9 mouse cellular contexts compared by ENCODE assay signal in the genomic region with DNA sequence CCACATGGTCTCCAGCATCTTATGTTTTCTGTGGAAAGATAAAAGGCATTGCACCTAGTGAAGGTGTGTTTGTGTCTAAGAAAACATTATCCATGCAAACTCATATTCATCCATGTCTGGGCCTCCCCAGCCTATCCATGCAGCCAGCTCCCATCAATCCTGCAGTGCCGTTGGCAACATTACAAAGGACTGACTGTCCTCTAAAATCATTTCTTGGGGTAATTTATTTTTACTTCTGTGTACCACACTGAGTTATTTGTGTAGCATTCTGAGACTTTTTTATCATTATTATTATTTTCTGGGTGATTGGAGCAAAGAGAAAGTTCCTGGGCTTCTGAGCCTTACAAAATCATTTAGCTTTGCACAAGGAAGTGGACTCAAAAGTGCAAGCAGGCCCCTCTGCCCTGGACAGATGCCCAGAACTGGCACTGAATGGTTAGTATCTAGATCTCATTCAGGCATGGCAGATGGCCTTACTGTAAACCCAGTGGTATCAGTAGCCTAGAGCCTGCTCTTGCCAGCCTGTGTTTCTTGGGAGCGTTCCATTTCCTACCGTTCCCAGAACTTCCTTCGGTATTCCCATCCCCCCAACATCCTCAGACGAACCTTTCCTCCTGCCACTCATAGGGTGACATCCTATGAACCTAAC.
DNase-seq lines count a peak whose midpoint lies in the region; ATAC-seq and TF ChIP-seq lines count a peak whose summit lies in the region.
"Had no signal": no experiment of that assay in that cellular context is flagged by ENCODE, and none has a peak within 500 bp of the region (broad histone marks: within the 10 kb centered on the region; RNA-seq: fewer than 3 reads in every experiment).

No protein-coding gene starts in this region.

- no peaks in the 10 kb centered on the region for H3K9me3 ChIP-seq in kidney, postnatal 0 days (replicated peaks; ENCODE audit: low read length)
- no peaks in the 10 kb centered on the region for H3K9me3 ChIP-seq in limb, embryonic 10.5 days (replicated peaks)
- H3K9me3 ChIP-seq in liver, embryonic 11.5 days (ENCODE audit: control insufficient read depth, low read length): no peaks in the 10 kb centered on the region
- H3K9me3 ChIP-seq: limb, embryonic 12.5 days had no signal

- no peak for TF ChIP-seq CTCF in kidney, postnatal 0 days (IDR thresholded peaks at IDR 0.05; ENCODE audit: low read depth)

- no peaks in the 10 kb centered on the region for H3K4me1 ChIP-seq in kidney, postnatal 0 days (replicated peaks; ENCODE audit: insufficient read depth, low read length)
- peaks cover 14% of the 10 kb centered on the region; the same call in 1 of the 2 replicates for H3K4me1 ChIP-seq in limb, embryonic 10.5 days
- H3K4me1 ChIP-seq in liver, embryonic 11.5 days (replicated peaks; ENCODE audit: control insufficient read depth, insufficient read depth, low read length): no peaks in the 10 kb centered on the region
- H3K4me1 ChIP-seq: limb, embryonic 12.5 days had no signal

- peak overlapping the region; percentile 19; the same call in 1 of the 2 replicates for H3K27ac ChIP-seq in kidney, postnatal 0 days
- H3K27ac ChIP-seq in limb, embryonic 10.5 days: no peak overlapping the region
- no peak overlapping the region for H3K27ac ChIP-seq in liver, embryonic 11.5 days (ENCODE audit: low read depth, low read length)
- H3K27ac ChIP-seq: limb, embryonic 12.5 days had no signal

- 65% methylated on average over 5 of the region's 5 CpGs for WGBS in kidney, postnatal 0 days
- WGBS in limb, embryonic 10.5 days: 87% methylated on average over 5 of the region's 5 CpGs
- 66% methylated on average over 5 of the region's 5 CpGs for WGBS in liver, embryonic 11.5 days

- H3K9ac ChIP-seq in kidney, postnatal 0 days (ENCODE audit: low read depth, low read length): no peak overlapping the region
- H3K9ac ChIP-seq in liver, embryonic 11.5 days (ENCODE audit: low read depth, low read length): no peak overlapping the region
- H3K9ac ChIP-seq: limb, embryonic 12.5 days had no signal

- H3K36me3 ChIP-seq in kidney, postnatal 0 days (ENCODE audit: insufficient read depth, low read length): no peaks in the 10 kb centered on the region
- no peaks in the 10 kb centered on the region for H3K36me3 ChIP-seq in limb, embryonic 10.5 days
- H3K36me3 ChIP-seq in liver, embryonic 11.5 days (ENCODE audit: control insufficient read depth, insufficient read depth, low read length): no peaks in the 10 kb centered on the region
- H3K36me3 ChIP-seq: limb, embryonic 12.5 days had no signal

- no peak overlapping the region for H3K4me3 ChIP-seq in kidney, postnatal 0 days (replicated peaks; ENCODE audit: low read depth, low read length)
- H3K4me3 ChIP-seq in limb, embryonic 10.5 days: no peak overlapping the region
- H3K4me3 ChIP-seq in liver, embryonic 11.5 days (ENCODE audit: low read depth, low read length): no peak overlapping the region
- H3K4me3 ChIP-seq: limb, embryonic 12.5 days had no signal

- intact Hi-C loops in left cerebral cortex, postnatal 10 days (cut with DNase I): no loop called here
- intact Hi-C loops in left cerebral cortex, postnatal 25 days (cut with DNase I): no loop called here

- H3K27me3 ChIP-seq in kidney, postnatal 0 days (ENCODE audit: insufficient read depth, low read length): no peaks in the 10 kb centered on the region
- H3K27me3 ChIP-seq in limb, embryonic 10.5 days (ENCODE audit: low read depth, poor library complexity, severe bottlenecking): no peaks in the 10 kb centered on the region
- no peaks in the 10 kb centered on the region for H3K27me3 ChIP-seq in liver, embryonic 11.5 days (replicated peaks; ENCODE audit: control insufficient read depth, insufficient read depth, low read length)
- H3K27me3 ChIP-seq: limb, embryonic 12.5 days had no signal

- H3K4me2 ChIP-seq in kidney, postnatal 0 days (ENCODE audit: low read length): no peak overlapping the region
- H3K4me2 ChIP-seq in liver, embryonic 11.5 days: no peak overlapping the region
- H3K4me2 ChIP-seq: limb, embryonic 12.5 days had no signal

- peak; percentile 50 to 75 for DNase-seq in adrenal gland, adult (ENCODE audit: inconsistent age in 2 of 2, low spot score in 1 of 2)
- DNase-seq in adrenal gland, postnatal 4 days (ENCODE audit: low spot score in 2 of 2): no peak
- peak; percentile 52 to 59 for DNase-seq in left cerebral cortex, postnatal 10 days (ENCODE audit: extremely low spot score in 1 of 2, low spot score in 2 of 2)
- no peak for DNase-seq in left cerebral cortex, postnatal 25 days (ENCODE audit: low spot score in 2 of 2)
- peak; percentile 49 for DNase-seq in brain, embryonic 18.5 days (ENCODE audit: low read depth, low spot score)
- DNase-seq in kidney, postnatal 0 days (ENCODE audit: low spot score): no peak
- no peak for DNase-seq in limb, embryonic 10.5 days (ENCODE audit: low spot score)
- DNase-seq in liver, embryonic 11.5 days (ENCODE audit: low spot score): no peak

- ATAC-seq in kidney, postnatal 0 days (replicated peaks; ENCODE audit: low FRiP score, low read depth): no peak; the same call in 1 of the 2 replicates
- ATAC-seq in liver, embryonic 11.5 days (replicated peaks; ENCODE audit: low FRiP score): no peak

Comparison
In these comparisons a context has a peak if more than half of its experiments do, and no peak if none do; other contexts are left out.
1. DNase-seq: peak in adrenal gland, adult (2 of 2), left cerebral cortex, postnatal 10 days (2 of 2) and brain, embryonic 18.5 days (single experiment); none in adrenal gland, postnatal 4 days (0 of 2), left cerebral cortex, postnatal 25 days (0 of 2), kidney, postnatal 0 days (single experiment), limb, embryonic 10.5 days (single experiment) and liver, embryonic 11.5 days (single experiment).